Mouse (Mus musculus): ENCODE data around the gene Tmem74b.

The Tmem74b gene

DNA sequence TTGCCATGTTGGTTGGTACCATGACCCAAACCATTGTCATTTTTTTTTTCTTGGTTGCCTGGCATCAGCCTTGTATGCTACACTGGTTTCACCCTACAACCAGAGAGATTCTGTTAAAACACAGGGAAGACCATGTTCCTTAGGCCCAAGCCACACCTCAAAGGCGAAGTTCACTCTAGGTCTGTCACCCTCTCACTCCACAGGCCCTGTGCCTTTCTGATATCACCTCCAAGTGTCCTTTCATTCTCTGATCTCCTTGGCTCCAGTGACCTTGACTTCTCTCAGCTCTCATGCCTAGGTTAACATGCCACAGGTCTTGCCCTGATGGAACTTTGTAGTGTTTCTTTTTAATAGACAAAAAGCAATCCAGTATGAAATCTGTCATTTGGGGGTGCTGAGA is 40.3 kb downstream of the Tmem74b start:
- DNase-seq (ENCODE audit: low read depth, low spot score) = no peak

DNA sequence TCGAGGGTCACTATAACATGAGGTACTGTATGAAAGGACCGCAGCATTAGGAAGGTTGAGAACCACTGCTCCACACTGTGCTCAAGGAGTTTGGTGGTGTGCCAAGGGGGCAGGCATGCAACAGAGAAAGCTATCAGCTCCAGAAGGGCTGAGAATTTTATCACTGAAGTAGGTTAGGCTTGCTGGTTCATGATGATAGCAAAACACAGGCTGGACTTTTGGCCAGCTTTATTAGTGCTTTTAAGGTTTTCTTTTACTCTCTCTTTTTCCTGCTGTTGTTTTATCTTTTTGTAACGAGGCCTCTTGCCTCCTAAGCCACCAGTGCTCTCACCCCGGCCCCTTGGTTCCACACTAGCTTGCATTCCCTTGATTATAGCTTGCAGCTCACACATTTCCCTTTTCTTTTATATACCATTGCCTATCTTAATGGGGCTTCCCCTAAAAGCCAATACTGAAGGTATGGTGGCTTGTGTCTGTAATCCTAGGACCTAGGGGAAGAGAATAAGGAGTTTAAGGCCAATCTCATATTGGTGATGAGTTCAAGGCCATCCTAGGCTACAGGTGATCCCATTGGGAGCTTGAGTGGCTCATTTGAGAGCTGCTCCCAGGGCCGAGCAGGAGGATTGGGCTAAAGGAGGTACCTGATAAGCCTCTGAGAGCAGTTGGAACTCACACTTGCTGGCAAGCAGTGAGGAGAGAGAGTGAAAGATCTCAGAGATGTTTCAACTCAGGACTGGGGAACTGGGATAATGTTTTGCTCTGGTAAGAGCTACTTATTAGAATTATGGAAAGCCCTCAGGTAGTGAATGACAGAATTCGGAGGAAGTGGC is 41.3 kb downstream of the Tmem74b start:
- no peak for DNase-seq (ENCODE audit: low read depth, low spot score)

DNA sequence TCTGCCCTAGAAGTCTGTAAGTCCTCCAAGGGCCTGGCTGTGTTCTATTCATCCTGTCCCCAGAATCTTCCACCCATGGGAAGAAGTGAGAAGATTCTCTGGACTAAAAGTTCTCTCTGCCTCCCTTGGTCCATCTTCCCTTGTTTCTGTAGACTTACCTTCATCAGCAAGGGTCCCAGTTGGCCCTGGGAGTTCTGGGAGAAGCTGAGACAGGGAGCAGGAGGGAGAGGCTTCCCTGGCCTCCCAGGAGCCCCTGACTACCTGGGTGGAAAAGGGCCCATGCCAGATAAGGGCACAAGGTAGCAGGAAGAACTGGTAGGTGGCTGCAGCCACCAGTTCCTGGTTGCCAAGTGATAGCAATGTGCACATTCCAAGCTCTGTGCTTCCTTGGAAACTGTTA is 42.0 kb downstream of the Tmem74b start, which contains the start of gene Psmf1:
Gene Psmf1, minus strand, starts transcription at position 342 of the 400 bp plus-strand sequence.
- no peak for DNase-seq (ENCODE audit: low read depth, low spot score)

DNA sequence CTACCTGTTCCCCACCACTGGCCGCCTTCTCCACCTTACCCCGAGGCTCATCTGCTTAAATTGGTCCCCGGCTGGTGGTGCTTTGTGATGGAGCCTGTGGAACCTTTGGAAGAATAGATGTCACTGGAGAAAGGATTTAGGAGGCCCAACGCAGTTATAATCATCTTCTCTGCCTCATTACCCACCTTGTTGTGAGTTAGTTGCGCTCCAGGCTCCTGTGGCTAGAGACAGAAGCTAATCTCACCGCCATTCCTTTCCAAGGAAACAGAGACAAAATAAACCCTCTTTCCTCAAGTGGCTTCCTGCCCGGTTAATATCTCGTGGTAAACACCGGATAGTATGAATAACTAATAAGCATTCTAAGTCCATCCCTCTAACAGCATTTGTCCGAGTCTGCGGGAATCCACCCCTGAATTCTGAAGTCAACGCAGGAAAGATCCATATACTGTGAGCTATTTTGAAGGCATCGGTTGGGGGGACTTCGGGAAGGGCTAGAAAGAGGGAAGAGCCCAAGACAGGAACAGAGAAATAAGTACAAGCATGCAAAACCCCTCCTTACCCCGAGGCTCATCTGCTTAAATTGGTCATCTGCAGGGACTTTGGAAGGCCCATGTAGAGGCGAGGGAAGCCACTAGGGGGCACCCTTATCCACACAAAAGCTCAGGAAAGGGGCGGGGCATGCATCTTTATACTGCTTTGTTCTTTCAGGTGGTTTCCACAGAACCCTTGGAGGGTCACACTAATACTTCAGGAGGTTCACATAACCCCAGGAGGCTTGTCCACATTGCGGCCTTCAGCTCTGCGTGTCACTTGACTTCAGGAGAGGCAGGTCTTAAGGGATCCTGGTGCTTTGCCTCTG is 46.3 kb downstream of the Tmem74b start:
- DNase-seq (ENCODE audit: low read depth, low spot score) = peak; percentile 91

GRCm38 (mm10) chr2:151751330-151751729 is 49.5 kb downstream of the Tmem74b start:
- peak; percentile 80 for DNase-seq (ENCODE audit: low read depth, low spot score)

GRCm38 (mm10) chr2:151756277-151757061 is 54.7 kb downstream of the Tmem74b start:
- DNase-seq (ENCODE audit: low read depth, low spot score) = no peak

DNA sequence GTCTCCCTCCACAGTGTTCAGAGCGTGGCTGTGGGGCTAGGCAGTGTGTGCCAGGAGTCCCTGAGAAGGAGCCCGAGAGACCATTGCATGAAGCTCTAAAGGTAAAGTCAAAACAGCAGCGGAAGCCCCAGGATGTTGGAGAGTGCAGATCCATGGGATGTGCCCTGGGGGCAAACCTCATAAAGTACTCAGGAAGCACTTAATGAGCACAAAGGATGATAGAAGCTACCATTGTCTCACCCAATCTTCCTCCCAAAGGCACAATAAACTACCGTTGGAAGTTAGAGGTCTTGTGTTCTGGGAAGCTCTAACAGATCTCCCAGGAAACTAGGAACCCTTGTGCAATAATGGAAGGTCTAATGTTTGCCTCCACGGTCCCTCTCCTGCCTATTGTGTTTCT is 55.6 kb downstream of the Tmem74b start:
- peak; percentile 93 for DNase-seq (ENCODE audit: low read depth, low spot score)

- no peak for DNase-seq (ENCODE audit: low read depth, low spot score)
These were observed 57.1 kb downstream of the Tmem74b start for GRCm38 (mm10) chr2:151758806-151759353.
